Mouse (Mus musculus): Measurements from ENCODE around the gene Thsd4. TPM values are rescaled to one million over a fixed set of nuclear protein-coding genes. Genes with fewer than 3 reads are reported as not detected.

Thsd4 gene
- total RNA-seq, 2 experiments from 2014 or later = 9.1 to 10.8 TPM

DNA sequence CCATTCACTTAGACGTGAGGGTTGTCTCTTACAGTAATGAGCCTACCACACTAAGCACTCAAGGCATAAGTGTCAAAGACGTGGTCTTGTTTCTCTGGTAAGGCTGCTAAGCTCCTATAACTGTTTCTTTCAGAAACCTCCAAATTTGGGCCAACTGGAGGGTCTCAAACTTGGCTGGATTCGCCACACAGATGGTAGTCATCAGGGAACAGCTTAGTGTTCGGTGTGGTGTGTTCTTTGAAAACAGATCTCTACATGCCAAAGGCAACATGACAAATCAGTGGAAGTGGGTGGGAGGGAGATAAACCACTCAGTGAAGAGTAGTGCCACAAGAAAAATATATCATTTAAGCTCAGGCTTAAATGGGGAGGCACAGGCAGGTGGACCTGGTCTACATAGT, 191.9 kb downstream of the Thsd4 start:
- no peak for DNase-seq (ENCODE audit: extremely low spot score in 1 of 2, low spot score in 2 of 2)
- intact Hi-C loops (cut with DNase I) = no loop called here

DNA sequence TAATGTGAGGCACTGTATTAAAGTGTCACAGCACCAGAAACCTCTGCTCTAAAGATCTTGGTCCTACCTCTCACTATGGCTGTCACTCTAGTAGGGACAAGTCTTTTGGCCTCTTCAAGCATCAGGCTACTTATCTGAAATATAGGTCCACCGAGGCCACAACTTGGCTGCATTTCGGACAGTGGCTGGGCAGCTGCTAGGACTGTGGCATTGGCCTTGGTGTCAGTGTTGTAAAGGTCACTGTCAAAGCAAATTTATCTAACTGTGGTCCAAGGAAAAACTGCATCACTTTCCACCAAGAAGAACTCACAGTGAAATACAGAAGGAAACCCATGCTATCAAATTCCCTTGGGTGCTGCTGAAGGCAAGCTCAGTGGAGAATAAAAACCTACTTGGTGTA, 197.1 kb downstream of the Thsd4 start:
- intact Hi-C loops (cut with DNase I) = no loop called here
- DNase-seq (ENCODE audit: extremely low spot score in 1 of 2, low spot score in 2 of 2) = no peak

DNA sequence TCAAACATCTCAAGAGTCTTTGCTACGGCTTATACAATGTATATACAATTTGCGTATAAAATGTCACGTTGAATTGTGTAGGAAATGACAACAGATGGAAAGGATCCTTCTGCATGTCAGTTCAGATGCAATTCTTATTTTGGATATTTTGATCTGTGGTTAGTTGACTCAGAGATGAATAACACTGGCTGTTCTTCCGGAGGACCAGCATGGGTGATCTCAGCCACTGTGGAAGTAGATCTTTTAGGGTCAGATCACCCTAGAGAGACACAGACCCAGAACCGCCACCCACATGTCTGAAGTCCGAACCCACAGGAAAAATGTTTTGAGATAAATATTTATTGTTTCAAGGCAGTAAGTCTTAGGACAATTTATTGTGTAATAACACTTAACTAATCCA, 198.4 kb downstream of the Thsd4 start:
- intact Hi-C loops (cut with DNase I) = no loop called here
- DNase-seq (ENCODE audit: extremely low spot score in 1 of 2, low spot score in 2 of 2) = no peak

DNA sequence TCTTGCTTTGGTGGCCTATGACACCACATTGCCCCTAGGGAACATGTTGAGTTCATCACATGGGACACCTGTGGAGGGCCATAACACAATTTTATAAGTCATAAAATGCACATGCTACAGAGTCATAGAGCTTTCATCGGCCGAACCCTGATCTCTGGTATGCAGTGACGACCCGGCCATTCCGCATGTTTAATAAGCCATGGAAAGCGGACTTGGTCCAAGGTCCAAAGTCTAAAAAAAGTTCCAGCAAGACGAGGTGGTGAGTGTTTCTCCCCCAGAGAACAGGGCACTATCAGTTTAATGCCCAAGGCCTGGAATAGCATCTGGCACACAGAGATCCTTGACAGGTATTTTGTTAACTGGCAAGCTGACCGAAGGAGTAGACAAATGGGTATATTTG, 204.6 kb downstream of the Thsd4 start:
- intact Hi-C loops (cut with DNase I) = no loop called here
- no peak for DNase-seq (ENCODE audit: extremely low spot score in 1 of 2, low spot score in 2 of 2)

DNA sequence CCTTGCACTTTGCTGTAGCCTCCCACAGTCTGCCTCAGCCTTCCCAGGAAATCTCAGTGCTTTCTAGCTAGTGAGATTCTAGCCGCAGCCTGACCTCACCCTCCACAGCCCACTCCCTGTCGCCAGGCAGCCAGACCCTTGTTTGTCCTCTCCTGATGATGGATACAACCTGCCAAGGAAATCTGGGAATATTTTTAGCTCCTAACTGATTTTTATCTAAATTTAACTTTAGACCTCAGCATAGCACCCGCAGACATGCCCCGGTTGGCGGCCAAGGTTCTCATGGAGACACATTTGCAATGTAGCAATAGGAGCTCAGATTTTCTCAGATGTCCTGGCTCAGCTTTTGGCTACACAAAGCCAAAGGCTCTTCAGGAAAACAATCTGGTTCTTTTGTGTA, 205.3 kb downstream of the Thsd4 start:
- DNase-seq (ENCODE audit: extremely low spot score in 1 of 2, low spot score in 2 of 2) = peak in 1 of 2 experiments; percentile 35
- intact Hi-C loops (cut with DNase I) = no loop called here

DNA sequence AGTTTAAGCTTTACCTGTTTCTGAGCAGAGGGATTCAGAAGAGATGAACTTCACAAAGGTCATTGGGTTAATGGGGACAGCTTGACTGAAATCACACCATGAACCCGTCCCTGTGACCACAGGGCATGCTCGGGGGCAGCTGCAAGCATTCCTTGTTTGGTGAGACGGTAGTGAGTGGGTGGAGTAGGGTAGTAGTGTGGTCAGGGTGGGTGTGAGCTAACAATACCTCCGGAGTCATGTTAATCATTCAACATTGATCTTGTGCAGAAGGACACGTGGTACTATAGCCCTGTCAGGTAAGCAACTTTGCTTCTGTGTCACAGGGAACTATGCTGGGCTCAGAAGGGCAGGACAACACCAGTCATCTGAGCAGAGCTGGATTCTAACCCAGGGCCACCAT, 206.3 kb downstream of the Thsd4 start:
- intact Hi-C loops (cut with DNase I) = no loop called here

DNA sequence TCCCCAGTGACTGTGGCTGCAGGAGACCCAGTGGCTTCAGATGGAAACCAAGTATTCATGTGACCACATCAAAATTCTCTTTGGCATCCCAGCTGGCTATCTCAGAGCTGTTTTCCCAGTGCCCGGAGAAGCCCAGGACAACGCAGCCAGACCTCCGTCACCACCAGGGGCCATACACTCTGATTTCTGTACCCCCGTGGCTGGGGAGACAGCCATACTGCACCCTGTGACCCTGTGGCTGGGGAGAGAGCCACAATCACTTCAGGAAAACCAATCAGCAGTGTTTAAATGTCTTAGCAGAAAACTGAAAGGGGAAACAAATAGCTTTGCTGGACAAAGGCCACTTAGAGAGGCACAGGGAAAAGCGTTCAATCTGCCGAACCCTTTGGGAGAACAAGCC, 208.2 kb downstream of the Thsd4 start:
- intact Hi-C loops (cut with DNase I) = no loop called here

More for the DNA sequence above, 206.3 kb downstream of the Thsd4 start:
- DNase-seq (ENCODE audit: extremely low spot score in 1 of 2, low spot score in 2 of 2) = no peak

DNA sequence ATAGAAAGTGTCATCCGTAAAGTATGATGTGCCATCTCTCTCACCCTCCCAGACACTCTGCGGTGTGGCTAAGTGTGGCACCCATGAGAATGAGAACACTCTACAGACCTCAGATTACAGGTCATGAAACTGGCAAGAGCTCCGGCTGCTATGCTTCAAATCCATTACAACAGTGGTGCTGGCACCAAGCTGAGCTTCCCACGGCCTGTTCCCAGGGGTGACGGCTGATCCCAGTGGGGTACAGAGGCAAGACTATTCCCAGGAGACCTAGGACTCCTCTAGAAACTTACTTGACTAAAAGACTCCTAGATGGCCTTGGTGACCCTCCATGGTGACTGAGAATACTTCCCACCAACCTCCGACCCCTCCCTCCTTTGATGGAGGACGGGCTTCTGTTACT, 209.2 kb downstream of the Thsd4 start:
- DNase-seq (ENCODE audit: extremely low spot score in 1 of 2, low spot score in 2 of 2) = peak in 1 of 2 experiments; percentile 39
- intact Hi-C loops (cut with DNase I) = no loop called here

More for the DNA sequence above, 208.2 kb downstream of the Thsd4 start:
- DNase-seq (ENCODE audit: extremely low spot score in 1 of 2, low spot score in 2 of 2) = no peak

DNA sequence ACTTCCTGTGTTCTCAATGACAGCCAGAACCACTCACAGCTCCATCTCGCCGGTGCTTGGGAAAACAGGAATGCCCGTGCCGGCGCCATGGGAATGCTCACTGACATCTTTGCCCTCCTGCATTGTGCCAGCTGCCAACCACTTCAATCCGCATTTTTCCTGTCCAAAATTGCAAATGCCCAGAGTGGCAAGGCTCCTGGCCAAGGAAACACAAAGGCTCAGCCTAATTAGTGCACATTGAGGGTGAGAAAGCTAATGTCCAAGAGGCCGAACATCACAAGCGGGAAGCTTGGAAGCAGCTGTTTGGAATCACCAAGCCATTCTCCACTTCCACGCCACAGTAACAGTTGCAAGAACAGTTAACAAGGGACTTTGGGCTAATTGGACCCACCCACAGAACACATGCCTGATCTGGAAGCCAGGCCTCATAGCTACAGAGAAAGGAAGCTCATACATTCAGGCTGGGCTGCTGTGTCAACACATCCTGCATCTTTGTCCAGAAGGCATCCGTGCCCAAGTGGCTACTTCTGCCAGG, 210.2 kb downstream of the Thsd4 start:
- peak in 1 of 2 experiments; percentile 60 for DNase-seq (ENCODE audit: extremely low spot score in 1 of 2, low spot score in 2 of 2)
- intact Hi-C loops (cut with DNase I) = no loop called here

DNA sequence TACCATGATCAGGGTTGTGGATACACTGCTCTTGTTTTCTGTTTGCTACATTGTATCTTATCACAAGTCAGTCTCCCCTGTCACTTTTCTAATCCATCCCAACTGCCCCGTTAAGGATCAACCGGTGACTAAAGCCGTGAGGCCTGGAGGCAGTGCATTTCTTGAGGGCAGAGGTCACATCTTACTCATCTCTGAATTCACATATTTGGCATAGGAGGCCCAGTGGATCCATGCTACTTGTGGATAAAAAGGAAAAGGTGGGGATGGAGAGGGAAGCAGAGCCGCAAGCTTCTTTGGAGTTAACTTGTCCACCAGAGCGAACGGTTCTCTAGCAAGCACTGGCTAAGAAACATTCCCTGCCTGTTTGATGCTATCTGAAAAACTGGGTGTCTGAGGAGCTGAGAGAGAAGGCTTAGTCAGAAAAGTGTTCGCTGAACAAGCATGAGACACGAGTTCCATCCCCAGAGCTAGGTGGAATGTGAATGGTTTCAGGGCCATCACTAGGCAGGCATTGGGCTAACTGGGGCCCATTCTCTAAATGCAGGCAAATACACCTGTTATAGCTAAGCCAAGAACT, 211.0 kb downstream of the Thsd4 start:
- intact Hi-C loops (cut with DNase I) = no loop called here
- DNase-seq (ENCODE audit: extremely low spot score in 1 of 2, low spot score in 2 of 2) = no peak

DNA sequence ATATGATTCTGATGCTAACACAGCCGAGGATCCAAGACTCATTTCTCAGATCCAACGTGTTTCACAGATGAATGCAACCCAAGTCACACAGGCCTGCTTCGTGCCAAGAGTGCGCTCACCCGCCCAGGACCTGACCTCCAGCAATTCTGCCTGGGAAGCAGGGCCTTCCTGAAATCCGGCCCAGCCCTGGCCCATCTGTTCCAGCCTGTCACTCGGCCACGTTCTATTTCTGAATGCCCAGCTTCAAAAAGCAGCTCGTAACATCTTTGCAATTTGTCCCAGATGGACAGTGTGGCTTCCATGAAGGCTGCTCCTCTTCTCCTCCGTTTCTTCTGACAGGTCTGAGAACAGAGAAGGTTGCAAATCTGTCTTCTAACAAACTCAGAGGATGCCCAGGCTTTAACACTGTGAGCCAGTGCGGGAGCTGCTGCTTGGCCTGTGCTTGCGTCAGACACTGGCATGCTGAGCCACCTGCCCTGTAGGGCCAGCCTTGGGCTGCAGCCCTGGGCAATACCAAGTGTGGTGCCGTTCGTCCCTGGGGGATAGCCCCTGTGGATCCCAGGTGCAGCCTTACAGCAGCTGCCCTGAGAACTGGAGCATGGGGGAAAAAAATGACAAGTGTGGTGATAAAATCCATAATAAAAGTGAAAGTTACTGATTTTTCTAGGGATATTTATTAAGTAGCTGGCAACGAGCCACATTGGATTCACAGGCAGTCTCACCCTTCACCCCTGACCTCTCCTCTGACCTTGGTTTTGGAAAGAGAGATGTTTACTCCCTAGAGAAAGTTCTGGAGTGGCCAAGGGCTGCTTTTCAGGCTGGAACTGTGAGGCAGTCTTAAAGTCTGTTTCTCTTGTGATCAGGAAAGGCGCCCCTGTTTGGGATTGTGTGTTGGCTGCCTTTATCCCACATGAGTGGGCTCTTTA, 211.8 kb downstream of the Thsd4 start:
- intact Hi-C loops (cut with DNase I) = no loop called here
- peak in 1 of 2 experiments; percentile 66 for DNase-seq (ENCODE audit: extremely low spot score in 1 of 2, low spot score in 2 of 2)

DNA sequence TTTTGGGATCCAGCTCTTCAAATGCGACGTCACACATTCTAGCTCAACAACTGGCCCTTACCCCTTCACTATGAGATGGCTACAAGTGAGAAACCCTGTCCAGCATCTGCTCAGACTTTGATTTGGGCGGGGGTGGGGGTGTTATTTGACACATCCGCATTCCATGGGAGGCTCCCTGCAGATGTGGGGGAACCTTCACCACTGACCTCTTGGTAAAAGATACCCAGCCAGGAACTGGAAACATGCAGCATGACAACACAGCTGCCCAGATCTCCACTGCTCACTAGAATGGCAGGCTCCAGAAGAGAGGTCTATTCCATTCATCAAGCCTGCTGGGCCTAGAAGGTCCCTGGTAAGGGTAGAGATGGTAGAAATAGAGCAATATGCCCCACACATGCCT, 213.7 kb downstream of the Thsd4 start:
- intact Hi-C loops (cut with DNase I) = no loop called here
- no peak for DNase-seq (ENCODE audit: extremely low spot score in 1 of 2, low spot score in 2 of 2)

DNA sequence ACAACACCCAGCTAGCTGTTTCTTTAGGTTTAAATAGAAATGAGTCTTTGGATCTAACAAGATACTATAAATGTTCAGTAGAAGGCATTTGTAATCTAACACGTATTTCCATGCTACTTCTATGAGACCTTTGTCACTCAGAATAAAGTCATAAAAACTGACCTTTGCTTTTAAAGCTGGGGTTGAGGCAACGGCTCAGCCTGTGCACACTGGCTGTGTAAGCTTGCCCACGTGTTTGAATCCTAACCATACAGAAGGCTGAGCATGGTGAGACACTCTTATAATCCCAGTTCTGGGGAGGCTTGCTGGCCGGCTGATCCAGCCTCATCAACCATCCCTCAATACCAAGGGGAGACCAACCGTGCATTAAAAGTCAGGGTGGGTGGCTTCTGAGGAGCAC, 214.4 kb downstream of the Thsd4 start:
- no peak for DNase-seq (ENCODE audit: extremely low spot score in 1 of 2, low spot score in 2 of 2)
- intact Hi-C loops (cut with DNase I) = no loop called here

DNA sequence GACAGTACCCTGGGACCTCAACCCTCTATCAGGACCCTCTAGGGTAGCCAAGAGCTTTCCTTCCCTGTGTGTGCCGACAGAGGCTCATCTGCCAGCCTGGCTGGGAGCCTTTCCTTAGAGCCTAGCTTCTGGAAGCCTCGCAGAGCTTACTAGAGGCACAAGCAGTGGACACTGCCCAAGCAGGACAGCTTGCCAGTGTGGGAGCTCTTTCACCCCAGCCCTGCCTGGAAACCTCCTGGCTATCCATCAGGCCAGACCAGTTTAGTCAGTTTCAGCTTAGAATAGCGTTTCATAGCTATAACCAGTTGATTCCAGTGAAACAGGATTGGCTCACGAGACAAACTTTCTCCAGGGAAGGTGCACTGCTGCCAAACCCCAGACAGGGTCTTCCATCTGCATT, 215.6 kb downstream of the Thsd4 start:
- DNase-seq (ENCODE audit: extremely low spot score in 1 of 2, low spot score in 2 of 2) = no peak
- intact Hi-C loops (cut with DNase I) = no loop called here

DNA sequence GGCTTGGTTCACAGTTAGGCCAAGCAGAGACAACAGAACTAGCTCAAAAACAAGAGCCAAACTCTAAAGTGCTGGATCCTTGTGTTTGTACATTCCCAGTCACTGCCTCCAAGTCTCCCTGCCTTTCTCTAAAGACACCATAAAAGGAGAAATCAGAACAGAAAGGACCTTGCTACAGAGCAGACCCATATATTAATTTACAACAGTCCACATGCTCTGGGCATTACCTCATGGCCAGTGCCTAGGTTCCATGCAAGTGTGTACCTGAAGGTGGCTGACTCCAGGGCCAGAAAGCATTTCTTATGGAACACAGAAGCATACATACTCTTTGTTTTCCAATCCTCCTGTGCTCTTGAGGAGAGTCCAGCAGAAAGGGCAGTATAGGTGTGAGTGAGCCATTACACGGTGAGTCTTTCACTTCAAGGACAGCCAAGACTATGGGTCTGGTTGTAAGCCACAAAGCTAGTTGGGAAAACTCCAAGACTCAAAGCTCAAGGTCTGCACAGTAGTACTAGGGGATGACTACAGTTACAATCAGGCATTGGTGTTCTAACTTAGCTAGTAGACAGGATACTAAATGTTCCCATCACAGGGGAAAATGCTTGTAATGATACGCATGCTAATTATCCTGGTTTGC, 216.5 kb downstream of the Thsd4 start:
- intact Hi-C loops (cut with DNase I) = no loop called here
- DNase-seq (ENCODE audit: extremely low spot score in 1 of 2, low spot score in 2 of 2) = no peak

DNA sequence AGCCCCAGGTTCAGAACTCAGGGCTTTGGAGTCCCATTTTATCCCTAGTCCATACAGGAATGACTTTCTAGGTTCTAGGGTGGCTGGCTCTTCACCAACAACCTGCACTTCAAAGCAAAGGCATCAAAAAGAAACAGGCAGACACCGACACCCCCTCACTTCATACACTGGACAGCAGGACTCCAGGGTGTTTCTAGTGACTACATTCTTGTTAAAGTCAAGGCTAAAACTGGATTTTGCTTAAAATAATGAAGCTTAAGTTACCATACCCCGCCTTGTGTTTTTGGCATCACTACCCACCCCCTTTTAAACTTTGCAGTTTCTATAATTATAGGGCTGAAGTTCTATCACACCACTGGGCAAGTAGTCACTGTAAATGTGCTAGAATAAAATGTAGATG, 225.6 kb downstream of the Thsd4 start:
- intact Hi-C loops (cut with DNase I) = no loop called here
- no peak for DNase-seq (ENCODE audit: extremely low spot score in 1 of 2, low spot score in 2 of 2)

DNA sequence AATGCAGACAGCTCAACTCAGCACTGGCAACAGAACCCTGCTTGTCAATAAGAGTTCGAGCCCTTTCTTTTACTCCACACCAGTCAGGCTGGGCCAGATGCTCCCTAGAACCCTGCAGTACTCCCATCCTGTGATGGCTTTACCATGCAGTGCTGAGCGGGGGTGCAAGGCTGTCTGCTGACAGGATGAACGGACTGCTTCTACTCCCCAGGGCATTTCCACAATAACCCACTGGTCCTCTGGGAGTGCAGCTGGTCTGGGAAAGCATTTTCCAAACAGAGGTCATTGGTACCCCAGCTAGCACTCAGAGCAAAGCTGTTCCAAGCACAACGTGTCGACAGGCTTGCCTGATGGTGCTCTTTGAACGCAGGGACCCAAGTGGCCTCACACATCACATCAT, 226.6 kb downstream of the Thsd4 start:
- intact Hi-C loops (cut with DNase I) = no loop called here
- peak in 1 of 2 experiments; percentile 51 for DNase-seq (ENCODE audit: extremely low spot score in 1 of 2, low spot score in 2 of 2)

DNA sequence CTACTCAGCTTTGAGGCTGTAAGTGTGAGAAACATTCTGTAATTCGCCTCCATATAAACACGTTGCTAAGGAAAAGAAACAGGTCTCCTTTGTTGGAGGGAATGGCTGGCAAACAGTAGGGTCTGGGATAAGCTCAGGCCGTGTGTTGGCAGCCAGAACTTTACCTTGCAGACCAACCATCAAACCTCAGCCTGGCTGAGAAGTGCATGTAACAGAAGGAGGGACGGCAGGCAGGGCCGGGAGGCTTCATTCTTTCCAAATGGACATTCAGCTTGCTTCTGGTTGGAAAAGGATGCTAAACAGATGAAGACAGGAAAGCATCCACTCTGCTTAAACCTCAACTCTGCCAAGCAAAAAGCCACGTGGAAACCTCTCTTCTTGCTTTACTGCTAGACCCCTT, 228.7 kb downstream of the Thsd4 start:
- intact Hi-C loops (cut with DNase I) = no loop called here
- DNase-seq (ENCODE audit: extremely low spot score in 1 of 2, low spot score in 2 of 2) = no peak

DNA sequence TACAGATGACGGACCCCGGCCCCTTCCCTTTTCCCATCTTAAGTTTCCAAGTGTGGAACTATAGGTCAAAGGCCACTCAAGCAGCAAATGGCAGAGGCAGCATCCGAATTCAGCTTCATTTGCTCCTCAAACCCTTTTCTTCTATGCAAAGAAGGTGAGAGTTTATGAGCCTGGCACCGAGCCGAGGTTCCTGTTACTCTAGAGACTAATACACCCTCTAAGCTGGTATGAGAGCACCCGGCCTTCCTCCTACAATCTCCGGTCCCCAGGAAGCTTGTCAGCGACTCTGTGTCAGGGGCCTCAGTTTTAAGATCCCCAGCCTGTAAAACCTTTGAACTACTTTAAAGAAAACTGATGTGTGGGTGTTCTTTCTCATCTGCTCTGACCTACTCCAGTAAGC, 231.1 kb downstream of the Thsd4 start:
- DNase-seq (ENCODE audit: extremely low spot score in 1 of 2, low spot score in 2 of 2) = no peak
- intact Hi-C loops (cut with DNase I) = no loop called here

DNA sequence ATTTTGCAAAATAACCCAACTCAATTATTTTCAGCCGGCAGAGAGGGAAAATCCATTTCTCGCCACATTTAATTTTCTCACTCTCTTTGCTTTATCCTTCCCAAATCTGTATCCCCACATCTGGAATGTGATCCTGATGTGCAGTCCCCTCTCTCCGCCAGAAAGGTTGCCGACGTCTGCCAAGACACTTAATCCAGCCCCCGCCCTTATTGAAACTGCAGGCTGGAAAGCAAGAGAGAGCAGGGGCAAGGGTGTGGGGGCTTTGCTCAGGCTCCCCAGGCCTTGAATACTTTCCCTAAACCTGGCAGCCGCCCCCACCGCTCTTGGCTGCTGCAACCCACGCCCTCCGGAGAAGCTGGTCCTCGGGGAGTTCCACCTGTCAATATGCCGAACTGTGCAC, 233.1 kb downstream of the Thsd4 start:
- no peak for DNase-seq (ENCODE audit: extremely low spot score in 1 of 2, low spot score in 2 of 2)
- intact Hi-C loops (cut with DNase I) = loop anchor here (10.0 kb wide), 1 partner anchor 236 kb away; the partner anchor contains the start of gene Thsd4
